8 mouse cellular contexts compared by ENCODE assay signal in the genomic region with DNA sequence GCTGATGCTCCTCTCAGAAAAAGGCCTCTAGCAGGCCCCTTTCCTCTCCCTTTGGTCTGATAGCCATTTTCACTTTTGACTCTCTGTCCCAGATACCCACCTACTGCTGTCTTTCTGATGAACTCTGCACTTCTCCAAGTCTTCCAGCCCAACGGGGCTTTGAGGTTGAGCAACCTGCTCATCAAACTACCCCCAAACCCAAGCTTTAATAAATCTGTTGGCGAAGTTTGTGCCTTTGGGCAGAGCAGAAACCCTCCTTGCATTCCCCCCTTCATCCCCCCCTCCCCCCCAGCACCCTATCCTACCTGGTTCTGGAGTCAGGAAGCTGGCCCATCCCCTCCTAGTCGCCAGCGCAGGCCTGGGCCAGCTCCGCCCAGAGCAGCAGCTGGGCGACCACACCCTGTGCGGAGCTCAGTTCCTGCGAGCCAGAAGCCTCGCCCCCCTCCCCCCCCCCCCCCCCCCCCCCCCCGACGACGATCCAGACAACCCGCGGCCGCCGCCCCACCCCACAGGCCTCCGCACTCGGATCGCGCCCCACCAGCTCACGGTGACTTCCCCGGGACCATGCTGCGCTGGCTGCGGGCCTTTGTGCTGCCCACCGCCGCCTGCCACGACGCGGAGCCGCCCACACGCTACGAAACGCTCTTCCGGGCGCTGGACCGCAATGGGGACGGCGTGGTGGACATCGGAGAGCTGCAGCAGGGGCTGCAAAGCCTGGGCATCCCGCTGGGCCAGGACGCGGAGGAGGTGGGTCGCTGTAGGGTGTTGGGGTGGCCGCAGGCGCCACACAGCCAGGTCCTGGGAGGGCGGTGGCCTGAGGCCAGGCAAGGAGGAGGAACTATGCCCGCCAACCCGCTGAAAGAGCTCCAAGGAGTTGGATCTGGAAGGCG. TPM values are rescaled to one million over a fixed set of nuclear protein-coding genes. Genes with fewer than 3 reads are reported as not detected.
A peak's percentile ranks its signal among the peaks of the same experiment; 100 is the strongest.
DNase-seq lines count a peak whose midpoint lies in the region; ATAC-seq and TF ChIP-seq lines count a peak whose summit lies in the region.

Gene Slc25a24, plus strand, starts transcription at position 509 of the 890 bp plus-strand sequence.

- peak; percentile 69 for ATAC-seq in heart, embryonic 13.5 days (ENCODE audit: extremely low read depth, insufficient number of reproducible peaks, low FRiP score, low TSS enrichment)
- ATAC-seq in lung, embryonic 16.5 days (ENCODE audit: low read depth) = peak; percentile 92

- H3K4me3 ChIP-seq in E14TG2a.4 (replicated peaks; ENCODE audit: low read length) = peak within 1 kb of the TSS; percentile 81
- peak within 1 kb of the TSS; percentile 80 for H3K4me3 ChIP-seq in embryonic fibroblast, embryonic 13.5 days (ENCODE audit: insufficient read depth, low read length)
- peak within 1 kb of the TSS; percentile 60 for H3K4me3 ChIP-seq in heart, embryonic 13.5 days
- H3K4me3 ChIP-seq in lung, embryonic 16.5 days (ENCODE audit: low read length) = peak within 1 kb of the TSS; percentile 93
- peak within 1 kb of the TSS; percentile 66 for H3K4me3 ChIP-seq in olfactory bulb, adult 2 months (ENCODE audit: insufficient read depth, low read depth, low read length)

- H3K4me2 ChIP-seq in heart, embryonic 13.5 days = peak within 1 kb of the TSS; percentile 72
- H3K4me2 ChIP-seq in lung, embryonic 16.5 days (ENCODE audit: low read depth, low read length) = peak within 1 kb of the TSS; percentile 71

- TF ChIP-seq CTCF in E14TG2a.4 (conservative IDR thresholded peaks at IDR 0.05; ENCODE audit: low read length) = no peak
- TF ChIP-seq CTCF in embryonic fibroblast, embryonic 13.5 days (IDR thresholded peaks at IDR 0.05; ENCODE audit: borderline replicate concordance, insufficient read depth, low read length) = no peak
- no peak for TF ChIP-seq CTCF in olfactory bulb, adult 2 months (IDR thresholded peaks at IDR 0.05; ENCODE audit: insufficient read depth, low read depth, low read length)

- DNase-seq in adrenal gland, postnatal 10 days = peak; percentile 68
- DNase-seq in kidney, postnatal 10 days = peak; percentile 66
- DNase-seq in thymus, postnatal 14 days = peak; percentile 63

- H3K27me3 ChIP-seq in E14TG2a.4 (ENCODE audit: insufficient read depth, low read length) = peaks cover 31% of the 10 kb centered on the region
- H3K27me3 ChIP-seq in heart, embryonic 13.5 days (replicated peaks) = no peaks in the 10 kb centered on the region
- H3K27me3 ChIP-seq in lung, embryonic 16.5 days (ENCODE audit: control insufficient read depth, insufficient read depth, low read depth, low read length) = no peaks in the 10 kb centered on the region

- peak; percentile 72 for TF ChIP-seq POLR2A in embryonic fibroblast, embryonic 13.5 days (IDR thresholded peaks at IDR 0.05; ENCODE audit: low read depth, low read length)
- TF ChIP-seq POLR2A in olfactory bulb, adult 2 months (IDR thresholded peaks at IDR 0.05; ENCODE audit: insufficient read depth, low read depth, low read length) = no peak

- H3K9me3 ChIP-seq in E14TG2a.4 (ENCODE audit: low read length) = no peaks in the 10 kb centered on the region
- H3K9me3 ChIP-seq in heart, embryonic 13.5 days = no peaks in the 10 kb centered on the region
- no peaks in the 10 kb centered on the region for H3K9me3 ChIP-seq in lung, embryonic 16.5 days (ENCODE audit: control insufficient read depth, low read length)

- H3K27ac ChIP-seq in embryonic fibroblast, embryonic 13.5 days (ENCODE audit: insufficient read depth, low read length) = peak within 1 kb of the TSS; percentile 96
- H3K27ac ChIP-seq in heart, embryonic 13.5 days (replicated peaks) = peak within 1 kb of the TSS; percentile 82
- H3K27ac ChIP-seq in lung, embryonic 16.5 days (ENCODE audit: low read length) = peak within 1 kb of the TSS; percentile 93
- H3K27ac ChIP-seq in olfactory bulb, adult 2 months (ENCODE audit: insufficient read depth, low read depth, low read length) = no peak within 1 kb of the TSS

- peaks cover 7% of the 10 kb centered on the region for H3K4me1 ChIP-seq in E14TG2a.4 (replicated peaks; ENCODE audit: low read depth, low read length)
- H3K4me1 ChIP-seq in embryonic fibroblast, embryonic 13.5 days (ENCODE audit: control insufficient read depth, insufficient read depth, low read length) = peaks cover 8% of the 10 kb centered on the region; the same call in 1 of the 2 replicates
- peaks cover 34% of the 10 kb centered on the region for H3K4me1 ChIP-seq in heart, embryonic 13.5 days
- peaks cover 23% of the 10 kb centered on the region for H3K4me1 ChIP-seq in lung, embryonic 16.5 days (replicated peaks; ENCODE audit: control insufficient read depth, insufficient read depth, low read length)
- peaks cover 3% of the 10 kb centered on the region; the same call in 1 of the 2 replicates for H3K4me1 ChIP-seq in olfactory bulb, adult 2 months (ENCODE audit: control insufficient read depth, insufficient read depth, low read length)

- peak within 1 kb of the TSS; percentile 89 for H3K9ac ChIP-seq in heart, embryonic 13.5 days
- peak within 1 kb of the TSS; percentile 97 for H3K9ac ChIP-seq in lung, embryonic 16.5 days (ENCODE audit: low read length)

- no peaks in the 10 kb centered on the region for H3K36me3 ChIP-seq in E14TG2a.4 (ENCODE audit: insufficient read depth, low read length)
- peaks cover 22% of the 10 kb centered on the region for H3K36me3 ChIP-seq in heart, embryonic 13.5 days
- H3K36me3 ChIP-seq in lung, embryonic 16.5 days (ENCODE audit: control insufficient read depth, insufficient read depth, low read length) = no peaks in the 10 kb centered on the region; the same call in 1 of the 2 replicates

- WGBS in heart, embryonic 13.5 days = 1% methylated on average over 30 of the region's 49 CpGs
- WGBS in lung, embryonic 16.5 days = 2% methylated on average over 40 of the region's 49 CpGs
- 4% methylated on average over 41 of the region's 49 CpGs for WGBS in olfactory bulb, adult 2 months

RNA-seq across cellular contexts. Expression of gene Slc25a24, which starts in this region (rescaled TPM):
- 10 to 100 TPM; 26.8 to 31.8 TPM for total RNA-seq in adrenal gland, postnatal 10 days (2021)
- polyA plus RNA-seq in embryonic fibroblast, embryonic 13.5 days (2011; ENCODE audit: insufficient read length, low read depth, missing spikeins) = 58.7 and 72.0 TPM in 2 replicates
- 24.1 and 25.6 TPM in 2 replicates for polyA plus RNA-seq in heart, embryonic 13.5 days (2015; fragmentation: Nextera tagmentation; extraction: Ambion mirVana)
- polyA plus RNA-seq in lung, embryonic 16.5 days (2015; fragmentation: Nextera tagmentation; extraction: Ambion mirVana) = 29.3 and 30.7 TPM in 2 replicates
- not detected in 2 replicates for polyA plus RNA-seq in olfactory bulb, adult 2 months (2012; ENCODE audit: insufficient read depth, insufficient read length, low replicate concordance, missing spikeins)
